Mouse (Mus musculus) NIH3T3 (cell line): ENCODE measurements at regions not wholly inside any gene's neighbourhood (a gene's known extent, or its start where the extent isn't known, plus 50 kb on each side); places are given as distances from the start of the nearest gene placed in this dataset.
A peak's percentile ranks its signal among the peaks of the same experiment; 100 is the strongest.
"Not testable (repeated sequence)": the region's sequence is repeated elsewhere in the genome, so short reads cannot be mapped to it uniquely, and the experiment has no call there.

Experiments
- DNase-seq: peaks from one replicate; pipeline ENCODE4 v3.0.0-alpha.2; 2012; ENCODE audit warnings: low read depth

DNA sequence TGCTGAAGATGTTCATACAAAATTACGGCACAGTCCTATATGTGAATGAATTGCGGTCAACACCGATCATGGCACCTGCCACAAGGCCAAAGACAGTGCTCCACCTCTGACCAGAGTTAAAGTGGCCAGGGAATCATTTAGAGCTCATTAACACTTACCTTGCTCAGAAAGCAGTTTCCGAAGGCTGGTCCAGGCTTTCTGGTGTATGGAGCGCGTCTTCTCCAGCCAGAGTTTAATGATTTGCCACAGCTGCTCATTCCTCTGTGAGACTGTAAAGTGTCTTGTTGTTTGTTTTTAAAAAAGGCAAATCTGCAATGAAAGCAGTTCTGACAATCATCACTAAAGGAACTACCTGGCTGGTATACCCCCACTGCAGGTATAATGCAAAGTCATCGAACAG, 256.7 kb downstream of the Nfkbiz start:
- no peak for DNase-seq

DNA sequence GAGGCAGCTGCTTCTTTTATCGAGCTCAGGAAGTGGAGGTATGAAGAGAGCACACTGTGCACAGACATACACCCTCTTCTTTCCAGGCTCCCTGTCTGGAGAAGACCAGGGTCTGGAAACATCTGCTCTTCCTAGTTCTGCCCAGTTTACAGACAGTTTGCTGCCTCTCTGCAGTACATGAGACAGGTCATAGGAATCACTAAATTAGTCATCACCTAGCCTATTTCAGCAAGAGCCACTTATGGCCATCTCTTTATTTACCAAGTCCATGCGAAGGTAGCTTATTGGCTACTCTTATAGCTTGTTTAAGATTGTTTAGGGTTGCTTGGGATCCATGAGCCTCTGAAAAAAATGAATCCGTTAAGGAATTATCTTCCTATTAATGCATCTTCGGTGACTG, 257.9 kb downstream of the Nfkbiz start:
- no peak for DNase-seq

DNA sequence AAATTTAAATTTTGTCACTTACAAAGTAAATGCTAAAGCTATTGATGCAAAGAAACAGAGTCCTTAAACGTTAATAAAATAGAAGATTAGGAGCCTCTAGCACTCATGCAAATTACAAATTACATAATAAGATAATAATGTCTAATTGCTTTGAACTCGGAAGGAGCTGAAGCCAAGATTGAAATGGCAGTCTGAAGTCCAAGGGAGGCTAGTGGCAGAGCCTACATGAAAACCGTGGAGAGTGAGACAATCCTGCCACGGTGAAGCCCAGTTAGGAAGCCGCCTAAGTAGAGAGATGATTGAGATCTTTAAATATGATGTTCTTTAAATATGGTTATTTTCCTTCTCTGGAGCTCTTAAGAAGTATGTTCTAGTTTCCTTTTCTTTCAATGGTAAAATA, 260.0 kb downstream of the Nfkbiz start:
- no peak for DNase-seq

DNA sequence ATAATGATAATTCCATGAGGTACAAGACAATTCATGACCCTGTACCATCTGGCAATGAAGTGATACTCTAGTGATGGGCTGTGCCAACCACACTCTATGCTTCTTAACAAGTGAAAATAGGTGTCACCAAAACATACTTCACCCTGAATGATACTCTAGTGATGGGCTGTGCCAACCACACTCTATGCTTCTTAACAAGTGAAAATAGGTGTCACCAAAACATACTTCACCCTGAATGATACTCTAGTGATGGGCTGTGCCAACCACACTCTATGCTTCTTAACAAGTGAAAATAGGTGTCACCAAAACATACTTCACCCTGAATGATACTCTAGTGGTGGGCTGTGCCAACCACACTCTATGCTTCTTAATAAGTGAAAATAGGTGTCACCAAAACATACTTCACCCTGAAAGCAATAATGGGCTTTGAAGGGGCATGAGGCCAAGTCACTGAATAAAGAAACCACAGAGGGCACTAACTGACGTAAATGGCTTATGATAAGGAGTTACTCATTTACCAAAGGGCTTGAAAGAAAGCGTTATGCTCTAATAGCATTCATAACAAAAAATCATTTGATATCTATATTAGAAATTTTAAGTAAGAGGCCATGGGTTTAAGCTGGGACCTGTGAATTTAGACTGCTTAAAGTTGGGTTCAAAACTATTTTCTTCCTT, 263.0 kb downstream of the Nfkbiz start:
- DNase-seq = not testable (repeated sequence)

DNA sequence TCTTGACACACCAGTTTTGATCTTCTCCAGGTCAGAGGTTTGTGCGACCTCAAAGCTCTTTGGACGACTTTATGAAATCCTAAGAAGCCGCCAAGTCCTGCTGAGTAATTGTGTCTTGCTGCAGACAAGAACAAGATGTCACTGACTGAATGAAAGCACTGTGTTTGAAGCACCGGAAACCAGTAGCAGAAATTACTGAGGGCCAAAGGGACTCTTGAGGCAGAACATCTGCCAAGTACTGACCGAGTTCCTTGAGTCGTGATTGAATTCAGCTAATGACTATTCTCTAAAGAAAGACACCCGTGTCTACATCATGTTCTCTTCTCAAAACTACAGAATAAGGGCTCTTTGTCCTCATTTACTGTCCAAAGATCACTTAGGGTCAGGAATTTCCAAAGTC, 267.6 kb downstream of the Nfkbiz start:
- DNase-seq = no peak

DNA sequence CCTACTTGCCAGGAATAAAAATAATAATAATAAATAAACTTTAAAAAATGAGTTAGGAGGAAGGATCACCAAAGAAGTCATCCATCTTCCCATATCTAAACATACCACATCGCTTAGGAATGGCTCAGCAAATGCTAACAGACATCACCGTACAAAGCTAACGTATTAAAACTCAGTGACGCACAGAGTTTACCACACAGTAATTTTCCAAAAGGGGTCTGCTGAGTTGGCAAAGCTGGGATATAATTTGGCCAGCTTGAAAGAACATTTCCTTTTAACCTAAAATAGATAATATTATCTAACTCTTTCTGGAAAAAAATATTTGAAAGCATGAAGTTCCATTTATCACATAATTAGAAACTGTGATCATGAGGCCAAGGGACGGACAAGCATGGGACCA, 268.6 kb downstream of the Nfkbiz start:
- no peak for DNase-seq

DNA sequence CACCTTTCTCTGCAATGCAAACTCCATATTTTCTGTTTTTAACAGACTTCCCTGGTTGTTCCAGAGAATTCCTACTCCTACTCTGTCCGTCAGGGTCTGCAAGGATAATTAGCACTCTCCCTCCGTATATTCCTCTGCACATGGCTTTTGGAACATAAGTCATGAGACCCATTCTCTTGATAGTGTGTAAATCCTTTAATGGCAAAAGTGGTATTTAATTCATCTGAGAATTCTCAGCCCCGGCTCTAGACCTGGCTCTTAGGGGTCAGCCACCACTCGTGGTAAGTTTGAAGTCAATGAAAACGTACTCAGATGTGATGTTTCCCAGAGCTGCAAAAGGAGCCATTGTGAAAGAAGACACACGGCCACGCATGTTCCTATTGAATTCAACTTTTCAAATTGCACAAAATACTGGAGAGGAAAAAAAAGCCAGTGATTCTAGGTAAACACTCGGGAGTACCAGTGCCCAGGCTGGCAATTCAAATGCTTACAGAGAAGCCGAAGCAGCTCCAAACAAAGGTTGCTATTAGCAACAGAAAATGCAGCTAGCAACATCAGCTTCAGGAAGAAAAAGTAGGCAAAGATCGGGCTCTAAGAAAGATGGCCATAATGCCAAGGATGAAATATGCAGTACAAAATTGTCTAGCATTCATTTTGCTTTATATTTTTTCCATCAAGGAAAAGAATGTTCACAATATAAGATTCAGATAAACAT, 258.2 kb upstream of the Zpld1 start:
- DNase-seq = no peak

DNA sequence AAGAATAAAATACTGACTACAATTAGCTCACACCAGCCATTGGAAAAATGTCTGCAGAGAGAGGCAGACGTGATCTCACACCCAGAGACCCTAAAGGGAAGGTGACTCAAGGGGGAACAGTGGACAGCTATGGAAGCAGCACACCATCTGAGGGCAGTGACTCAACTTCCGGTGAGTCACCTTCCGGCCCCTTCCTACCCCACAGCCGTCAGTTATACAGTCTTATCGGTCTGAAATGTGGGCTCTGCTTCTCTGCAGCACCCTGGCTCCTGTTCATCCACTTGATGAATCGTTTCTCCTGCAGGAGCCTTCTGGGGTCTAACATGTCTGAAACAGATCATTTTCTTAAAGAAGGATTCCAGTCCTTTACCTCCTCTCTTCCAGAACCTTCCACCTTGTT, 257.4 kb upstream of the Zpld1 start:
- DNase-seq = peak; percentile 59

DNA sequence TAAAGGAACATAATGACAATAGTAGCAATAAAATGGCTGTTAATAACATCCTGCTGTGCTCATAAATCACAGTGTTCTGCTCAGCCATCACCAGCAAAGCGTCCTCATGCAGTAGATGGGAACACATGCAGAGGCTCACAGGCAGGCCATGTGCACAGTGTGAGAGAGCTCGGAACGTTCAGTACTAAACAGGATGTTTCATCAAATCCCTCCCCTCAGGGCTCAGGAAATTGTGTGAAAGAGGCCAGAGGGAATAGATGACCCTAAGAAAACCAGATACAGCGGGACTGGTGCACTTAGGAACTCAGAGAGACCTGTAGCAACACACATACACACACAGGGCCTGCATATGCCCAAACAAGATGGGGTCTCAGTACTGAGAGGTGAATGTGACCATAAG, 256.1 kb upstream of the Zpld1 start:
- no peak for DNase-seq

DNA sequence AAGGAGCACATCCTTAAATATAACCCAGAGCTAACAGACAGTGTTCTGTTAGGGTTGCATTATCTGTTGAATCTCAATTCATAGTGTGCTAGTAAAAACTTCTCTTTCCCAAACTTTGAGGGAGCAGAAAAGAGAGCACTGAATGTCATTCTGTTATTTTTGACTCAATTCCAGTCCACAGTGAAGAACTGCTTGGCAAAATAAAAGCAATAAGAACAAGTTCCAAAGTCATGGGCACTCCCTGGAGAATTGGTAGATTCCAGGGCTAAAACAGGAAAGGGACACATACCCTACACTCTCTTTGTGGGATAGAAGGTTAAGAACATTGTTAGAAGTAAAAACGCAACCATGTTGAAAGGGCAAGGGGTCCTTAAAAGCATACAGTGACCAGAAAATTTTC, 253.6 kb upstream of the Zpld1 start:
- DNase-seq = no peak

DNA sequence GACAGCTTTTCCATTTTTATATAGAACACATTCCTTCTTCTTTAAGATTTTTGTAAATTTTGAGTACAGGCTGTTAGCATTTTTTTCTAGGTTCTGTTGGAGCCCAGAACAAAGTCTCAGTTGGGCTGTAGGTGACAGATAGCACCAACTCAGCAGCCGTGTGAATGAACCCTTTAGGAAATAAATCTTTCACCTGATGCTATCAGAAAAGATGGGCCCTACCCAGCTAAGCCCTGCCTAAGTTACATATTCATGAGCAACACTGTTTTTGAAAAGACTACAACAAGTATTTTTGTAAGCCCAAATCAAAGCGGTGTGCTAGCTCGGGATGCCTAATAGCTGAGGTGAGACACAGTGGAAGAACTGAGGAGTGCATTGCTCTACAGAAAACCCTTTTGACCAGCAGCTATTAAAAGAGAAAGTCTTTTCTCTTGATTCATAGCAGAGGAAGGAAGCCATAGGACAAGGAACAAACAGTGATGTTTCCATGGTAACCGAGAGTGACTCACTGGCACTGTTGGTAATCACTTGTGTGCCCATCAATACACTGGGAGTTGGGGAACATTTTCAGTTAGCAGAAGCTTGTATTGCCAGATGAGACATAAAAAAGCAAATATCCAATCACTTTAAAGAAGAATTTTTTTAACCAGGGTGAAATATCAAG, 253.0 kb upstream of the Zpld1 start:
- peak; percentile 81 for DNase-seq

DNA sequence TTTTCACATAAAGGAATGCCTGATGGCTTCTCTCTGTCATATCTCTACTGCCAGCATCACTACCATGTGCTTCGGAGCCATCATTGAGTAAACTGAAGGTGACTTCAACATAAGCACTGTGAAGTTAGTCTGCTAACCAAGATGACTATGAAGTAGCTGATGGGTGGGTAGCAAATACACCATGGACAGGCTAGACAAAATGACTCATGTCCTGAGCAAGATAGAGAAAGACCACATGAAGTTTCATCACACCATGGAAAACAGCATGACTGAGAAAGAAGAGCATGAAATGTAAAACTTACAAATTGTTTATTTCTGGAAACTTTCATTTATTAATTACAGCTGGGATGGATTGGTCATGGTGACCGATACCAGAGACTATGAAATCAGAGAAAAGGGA, 249.3 kb upstream of the Zpld1 start:
- no peak for DNase-seq

DNA sequence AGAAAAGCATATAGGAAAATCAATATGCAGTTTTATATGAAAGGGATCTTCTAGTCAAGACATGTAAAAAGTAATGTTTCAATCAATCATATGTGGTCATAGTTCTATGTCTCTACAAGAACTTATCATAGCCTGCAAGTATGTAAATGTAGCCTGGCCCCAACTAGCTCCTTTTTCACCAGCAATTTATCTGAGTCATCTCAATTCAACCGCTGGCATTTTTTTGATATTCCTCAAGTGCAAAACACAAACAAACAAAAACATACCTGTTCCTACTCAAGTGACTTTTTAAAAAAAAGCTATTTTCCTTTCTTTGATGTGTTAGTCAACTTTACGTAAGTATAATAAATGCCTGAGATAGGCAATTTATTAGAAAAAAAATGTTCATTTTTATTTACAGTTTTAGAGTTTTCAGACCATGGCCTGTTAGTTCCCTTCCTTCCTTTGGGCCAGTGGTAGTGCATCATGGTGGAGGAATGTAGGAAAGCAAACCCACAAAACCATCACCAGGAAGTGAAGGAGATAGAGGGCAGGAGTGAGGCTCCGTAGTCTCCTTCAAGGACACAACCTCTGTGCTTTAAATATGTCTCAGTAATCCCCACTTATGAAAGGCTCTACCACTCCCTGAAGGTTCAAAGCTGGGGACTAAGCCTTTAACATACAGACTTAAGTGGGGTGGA, 242.7 kb upstream of the Zpld1 start:
- DNase-seq = no peak

DNA sequence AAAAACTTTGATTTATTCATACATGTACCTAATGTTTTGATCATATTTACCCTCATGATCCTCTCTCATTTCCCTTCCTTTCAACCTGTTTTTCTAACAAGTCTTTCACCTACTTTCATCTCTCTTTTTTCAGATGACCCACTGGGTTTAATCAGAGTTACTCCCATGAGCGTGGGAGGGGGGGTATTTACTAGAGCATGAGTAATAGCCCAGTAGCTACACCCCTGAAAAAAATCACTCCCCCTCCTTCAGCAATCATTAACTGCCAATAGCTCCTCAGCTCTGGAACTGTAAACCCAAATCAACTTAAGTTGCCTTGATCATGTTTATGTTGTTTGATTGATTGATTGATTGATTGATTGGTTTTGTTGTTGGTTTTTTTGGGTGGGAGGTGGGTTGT, 241.4 kb upstream of the Zpld1 start:
- no peak for DNase-seq

DNA sequence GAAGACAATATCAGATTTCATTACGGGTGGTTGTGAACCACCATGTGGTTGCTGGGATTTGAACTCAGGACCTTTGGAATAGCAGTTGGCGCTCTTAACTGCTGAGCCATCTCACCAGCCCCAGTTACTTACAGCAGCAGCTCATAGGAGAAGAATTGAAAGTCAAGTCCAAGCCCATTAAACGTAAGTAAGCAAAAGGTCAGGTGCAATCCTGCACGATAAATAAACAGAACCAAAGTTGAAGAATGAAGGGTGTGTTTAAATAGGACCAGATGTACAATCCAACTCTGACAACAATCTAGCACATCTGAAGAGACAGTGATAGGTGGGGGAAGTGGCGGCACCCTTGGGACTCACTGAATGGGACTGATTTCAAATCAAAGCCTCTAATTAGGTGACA, 239.8 kb upstream of the Zpld1 start:
- DNase-seq = no peak

DNA sequence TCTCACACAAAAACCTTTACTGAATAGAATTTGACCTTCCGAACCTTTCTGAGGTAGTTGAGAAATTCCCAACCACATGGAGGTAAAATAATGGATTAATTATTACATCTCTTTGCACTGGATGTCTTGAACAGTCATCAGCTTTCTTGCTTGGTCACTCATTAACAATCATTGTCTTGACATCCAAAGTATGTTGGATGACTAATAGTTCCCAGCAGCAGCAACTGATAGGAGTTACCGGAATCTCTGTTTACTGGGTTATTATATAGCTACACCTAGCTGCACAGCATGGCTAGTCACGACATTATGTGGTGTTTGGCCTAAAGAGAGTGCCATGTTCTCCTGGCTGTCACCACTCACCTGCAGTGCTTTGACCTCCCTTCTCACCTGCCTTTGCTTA, 234.9 kb upstream of the Zpld1 start:
- DNase-seq = peak; percentile 9

DNA sequence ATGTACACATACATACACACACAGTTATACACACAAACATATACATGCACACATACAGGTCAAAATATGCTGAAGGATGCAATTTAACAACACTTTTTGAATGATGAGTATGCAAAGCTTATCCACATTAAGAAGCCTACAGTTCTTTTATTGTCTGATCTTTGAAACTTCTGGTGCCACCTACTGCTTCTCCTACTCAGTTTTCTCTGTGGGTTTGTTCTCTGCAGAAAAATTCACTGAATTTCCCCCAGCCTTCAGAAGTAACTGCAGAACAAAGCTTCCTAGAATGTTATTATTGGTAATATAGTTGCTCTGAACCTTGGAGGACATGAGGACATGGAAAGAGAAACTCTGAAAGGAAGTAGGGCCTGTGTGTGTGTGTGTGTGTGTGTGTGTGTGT, 233.1 kb upstream of the Zpld1 start:
- no peak for DNase-seq

DNA sequence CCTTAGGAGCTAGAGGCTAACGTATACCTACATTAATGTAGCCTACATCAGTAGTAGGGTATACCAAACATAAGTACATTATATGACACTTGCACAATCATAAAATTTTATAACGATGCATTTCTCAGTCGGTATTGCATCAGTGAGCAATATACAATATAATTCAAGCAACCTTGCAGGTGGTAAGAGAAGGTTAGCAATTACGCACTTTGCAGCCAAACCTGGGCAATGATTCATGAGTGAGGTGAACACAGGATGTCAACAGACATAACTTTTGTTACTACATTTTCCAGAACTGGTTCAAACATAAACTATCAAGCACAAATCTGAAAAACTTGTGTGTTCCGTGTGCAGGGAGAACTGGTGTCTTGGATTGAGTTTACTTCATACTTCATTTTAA, 229.9 kb upstream of the Zpld1 start:
- no peak for DNase-seq

DNA sequence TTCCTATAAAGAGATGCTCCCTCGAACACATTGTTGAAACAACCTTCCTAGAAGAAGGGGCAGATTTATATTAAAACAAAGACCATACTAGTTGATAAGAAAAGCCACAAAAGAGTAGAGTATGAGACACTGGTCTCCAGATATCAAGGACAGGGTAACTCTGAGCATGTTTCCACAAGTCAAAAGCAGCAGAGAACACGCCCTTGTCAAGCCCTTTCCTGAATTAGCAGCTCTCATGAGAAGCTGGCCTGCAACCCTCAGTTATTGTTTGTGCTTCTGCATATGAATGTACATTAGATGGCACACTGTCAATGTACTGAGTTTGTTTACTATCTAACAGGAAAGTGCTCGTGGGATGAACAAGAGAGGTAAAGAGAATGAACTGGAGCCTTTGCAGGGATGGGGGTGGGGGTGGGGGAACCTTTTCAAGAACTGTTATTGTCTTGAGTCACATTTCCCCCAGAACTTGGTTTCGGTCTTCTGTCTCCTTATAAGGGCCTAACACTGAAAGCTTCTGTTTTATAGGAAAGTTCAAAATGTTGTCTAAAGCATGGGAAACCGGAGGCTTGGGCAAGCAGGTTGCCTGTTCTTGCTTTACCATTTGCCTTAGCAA, 228.6 kb upstream of the Zpld1 start:
- peak; percentile 9 for DNase-seq

DNA sequence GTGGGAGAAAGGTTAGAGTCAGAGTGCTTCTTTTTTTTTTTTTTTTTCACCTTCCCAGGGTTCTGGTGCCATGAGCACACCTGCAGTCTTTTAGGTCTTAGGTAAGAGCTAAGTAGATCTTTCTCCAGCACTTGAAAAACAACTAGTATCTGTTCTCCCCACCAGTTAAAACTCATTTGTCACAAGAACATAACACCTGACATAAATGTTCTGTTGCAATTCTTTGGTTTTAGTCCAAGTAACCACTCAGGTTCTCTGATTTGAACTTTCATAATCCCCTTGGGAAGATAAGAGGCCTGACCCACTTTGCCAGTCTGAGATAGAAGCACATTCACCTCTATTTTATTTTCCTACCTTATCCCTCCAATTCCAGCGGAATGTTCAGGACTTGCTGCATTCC, 225.5 kb upstream of the Zpld1 start:
- no peak for DNase-seq

DNA sequence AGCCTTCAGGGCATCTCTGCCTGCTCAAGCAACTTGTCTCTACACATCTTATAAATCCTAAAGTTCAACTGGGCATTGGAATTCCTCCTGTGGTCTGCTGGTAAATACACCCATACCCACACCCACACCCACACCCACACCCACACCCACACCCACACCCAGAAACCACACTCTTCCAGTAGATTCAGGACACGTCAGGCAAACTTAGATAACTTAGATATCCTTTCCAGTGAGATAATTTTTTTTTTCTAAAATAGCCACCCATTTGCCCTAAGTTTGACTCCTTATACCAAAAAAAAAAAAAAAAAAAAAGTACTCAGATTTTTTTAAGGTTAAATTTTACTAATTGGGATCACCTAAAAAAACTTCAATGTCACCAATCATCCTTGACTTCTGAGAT, 224.5 kb upstream of the Zpld1 start:
- no peak for DNase-seq

DNA sequence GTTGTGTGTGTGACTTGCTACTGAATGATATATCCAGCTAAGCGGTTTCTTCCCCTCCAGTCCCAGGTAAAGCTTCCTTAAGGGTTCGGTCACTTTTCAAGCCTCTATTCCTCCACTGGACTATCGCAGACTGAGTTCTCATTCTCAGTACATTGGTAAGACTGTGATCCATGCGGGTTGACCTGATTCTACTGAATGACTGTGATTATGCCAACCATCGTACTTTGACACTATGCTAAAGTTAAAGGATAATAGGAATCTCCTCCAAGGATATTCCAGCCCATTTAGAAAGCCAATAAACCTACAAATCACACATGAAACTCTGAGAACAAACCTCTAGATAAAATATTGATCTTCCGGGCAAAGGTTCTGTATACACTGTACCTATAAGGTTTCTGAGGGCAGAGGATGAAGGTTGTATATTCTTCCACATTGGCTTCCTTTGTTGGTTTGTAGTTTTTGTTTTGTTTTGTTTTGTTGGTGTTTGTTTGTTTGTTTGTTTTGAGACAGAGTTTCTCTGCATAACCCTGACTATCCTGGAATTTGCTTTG, 223.7 kb upstream of the Zpld1 start:
- no peak for DNase-seq
